In genomic region chr3:35932735-35933404, GRCm38 (mm10) we compare ENCODE assay signal across 8 mouse cellular contexts. TPM values are rescaled to one million over a fixed set of nuclear protein-coding genes. Genes with fewer than 3 reads are reported as not detected.
DNase-seq lines count a peak whose midpoint lies in the region; ATAC-seq and TF ChIP-seq lines count a peak whose summit lies in the region.

No protein-coding gene starts in this region.

- H3K79me3 ChIP-seq in C2C12 (ENCODE audit: low read depth), result peaks cover 52% of the 10 kb centered on the region

- H3K9ac ChIP-seq in heart, embryonic 14.5 days (ENCODE audit: low read length), result peak overlapping the region; percentile 97
- H3K9ac ChIP-seq in liver, embryonic 14.5 days (replicated peaks), result peak overlapping the region; percentile 99

- H3K4me3 ChIP-seq in C2C12 (ENCODE audit: insufficient read depth, poor library complexity, severe bottlenecking), result peak overlapping the region; percentile 78
- H3K4me3 ChIP-seq in bone marrow macrophage, adult 2 months (ENCODE audit: insufficient read depth, low read length), result peak overlapping the region; percentile 76
- H3K4me3 ChIP-seq in heart, embryonic 14.5 days (ENCODE audit: control insufficient read depth in 1 of 2, insufficient read depth in 1 of 2, low read depth in 1 of 2, low read length in 2 of 2), result peak overlapping the region; percentile 92 to 96
- H3K4me3 ChIP-seq in liver, embryonic 14.5 days (ENCODE audit: insufficient read depth in 1 of 2, low read depth in 2 of 2, low read length in 2 of 2), result peak overlapping the region; percentile 84 to 93

- TF ChIP-seq POLR2A in bone marrow macrophage, adult 2 months (IDR thresholded peaks at IDR 0.05; ENCODE audit: borderline replicate concordance, low read depth, low read length), result no peak

- WGBS in heart, embryonic 14.5 days, result under 1% methylated on average over 71 of the region's 73 CpGs
- under 1% methylated on average over 64 of the region's 73 CpGs for WGBS in liver, embryonic 14.5 days (ENCODE audit: insufficient replicate concordance)

- no peak for TF ChIP-seq EP300 in liver, embryonic 14.5 days (IDR thresholded peaks at IDR 0.05; ENCODE audit: low read depth)

- peaks cover 65% of the 10 kb centered on the region for H3K79me2 ChIP-seq in C2C12 (ENCODE audit: control insufficient read depth, insufficient read depth)

- H3K9me3 ChIP-seq in heart, embryonic 14.5 days (ENCODE audit: control insufficient read depth, low read length), result no peaks in the 10 kb centered on the region
- no peaks in the 10 kb centered on the region for H3K9me3 ChIP-seq in liver, embryonic 14.5 days (ENCODE audit: control insufficient read depth, low read length)

- peaks cover 11% of the 10 kb centered on the region for H3K36me3 ChIP-seq in C2C12 (ENCODE audit: control insufficient read depth, insufficient read depth)
- H3K36me3 ChIP-seq in heart, embryonic 14.5 days (ENCODE audit: control insufficient read depth, insufficient read depth, low read length), result peaks cover under 1% of the 10 kb centered on the region; the same call in 1 of the 2 replicates
- H3K36me3 ChIP-seq in liver, embryonic 14.5 days (replicated peaks; ENCODE audit: control insufficient read depth, insufficient read depth, low read depth), result no peaks in the 10 kb centered on the region; the same call in 1 of the 2 replicates
- H3K36me3 ChIP-seq in splenic B cell, adult 2 months (ENCODE audit: control insufficient read depth, insufficient read depth, low read length, poor library complexity, severe bottlenecking), result no peaks in the 10 kb centered on the region; the same call in 1 of the 2 replicates

- peak overlapping the region; percentile 97 for H3ac ChIP-seq in C2C12 (ENCODE audit: control insufficient read depth, insufficient read length, low read depth)

- H3K4me1 ChIP-seq in bone marrow macrophage, adult 2 months (ENCODE audit: control insufficient read depth, insufficient read depth, low read length), result peaks cover 13% of the 10 kb centered on the region
- H3K4me1 ChIP-seq in heart, embryonic 14.5 days (ENCODE audit: control insufficient read depth in 2 of 2, insufficient read depth in 2 of 2, low read length in 2 of 2), result peaks cover 8 to 29% of the 10 kb centered on the region in 2 experiments
- H3K4me1 ChIP-seq in liver, embryonic 14.5 days (replicated peaks; ENCODE audit: control insufficient read depth in 2 of 2, insufficient read depth in 2 of 2, low read length in 1 of 2), result peaks cover 23% of the 10 kb centered on the region in 2 experiments

- H3K27me3 ChIP-seq in C2C12 (ENCODE audit: control insufficient read depth, insufficient read depth, insufficient read length), result no peaks in the 10 kb centered on the region
- no peaks in the 10 kb centered on the region for H3K27me3 ChIP-seq in heart, embryonic 14.5 days (ENCODE audit: control insufficient read depth, insufficient read depth, low read length)
- H3K27me3 ChIP-seq in liver, embryonic 14.5 days (ENCODE audit: control insufficient read depth, insufficient read depth, low read length), result no peaks in the 10 kb centered on the region
- no peaks in the 10 kb centered on the region for H3K27me3 ChIP-seq in splenic B cell, adult 2 months (ENCODE audit: control insufficient read depth, insufficient read depth, low read length, poor library complexity, severe bottlenecking)

- peak; percentile 89 for DNase-seq in kidney, postnatal 10 days
- DNase-seq in liver, embryonic 14.5 days (ENCODE audit: low read depth in 3 of 3, low spot score in 3 of 3), result peak in 2 of 3 experiments; percentile 48 to 64
- DNase-seq in natural killer cell, adult 2 months (ENCODE audit: low spot score in 2 of 2), result peak; percentile 66 to 75
- DNase-seq in splenic B cell, adult 2 months (ENCODE audit: low read depth, low spot score), result peak; percentile 82

- peak overlapping the region; percentile 24 for H3K27ac ChIP-seq in bone marrow macrophage, adult 2 months (ENCODE audit: insufficient read depth, low read depth, low read length)
- peak overlapping the region; percentile 86 to 95 for H3K27ac ChIP-seq in heart, embryonic 14.5 days (replicated peaks in 1 of 2; ENCODE audit: control insufficient read depth in 1 of 2, insufficient read depth in 1 of 2, low read depth in 2 of 2, low read length in 2 of 2)
- peak overlapping the region; percentile 90 for H3K27ac ChIP-seq in liver, embryonic 14.5 days

- peak overlapping the region; percentile 93 for H3K4me2 ChIP-seq in heart, embryonic 14.5 days (ENCODE audit: low read length)
- H3K4me2 ChIP-seq in liver, embryonic 14.5 days (ENCODE audit: low read depth), result peak overlapping the region; percentile 97

- TF ChIP-seq CTCF in C2C12 (IDR thresholded peaks at IDR 0.05; ENCODE audit: control insufficient read depth, insufficient read depth, insufficient read length), result no peak
- no peak for TF ChIP-seq CTCF in bone marrow macrophage, adult 2 months (IDR thresholded peaks at IDR 0.05; ENCODE audit: low read depth, low read length)
- no peak for TF ChIP-seq CTCF in liver, embryonic 14.5 days (IDR thresholded peaks at IDR 0.05; ENCODE audit: low read depth)

- peak; percentile 44 for ATAC-seq in erythroid progenitor cell, adult 5-6 weeks (replicated peaks; ENCODE audit: low FRiP score, poor library complexity, severe bottlenecking)
- peak; percentile 90 for ATAC-seq in heart, embryonic 14.5 days (ENCODE audit: insufficient number of reproducible peaks, insufficient read depth, low FRiP score, low read depth)
- peak; percentile 83 for ATAC-seq in liver, embryonic 14.5 days (ENCODE audit: insufficient read depth)

TF ChIP-seq in C2C12, 6 proteins besides CTCF, POLR2A, EP300 and RAD21:
- TF ChIP-seq MAX (IDR thresholded peaks at IDR 0.05) (no peak), FOSL1 (IDR thresholded peaks at IDR 0.05; ENCODE audit: insufficient read depth, low read length, poor library complexity, severe bottlenecking) (no peak), MYOG (IDR thresholded peaks at IDR 0.05; ENCODE audit: control insufficient read depth, extremely low read depth, insufficient read length) (no peak), CEBPB (IDR thresholded peaks at IDR 0.05; ENCODE audit: low read depth) (no peak), MYOD1 (IDR thresholded peaks at IDR 0.05; ENCODE audit: control insufficient read depth, insufficient read length, low read depth) (no peak), USF1 (IDR thresholded peaks at IDR 0.05; ENCODE audit: low read depth) (no peak)
TF ChIP-seq in C2C12: peak in this region for 0.

RNA-seq across cellular contexts. Expression of gene Dcun1d1, which starts 4.4 kb away (rescaled TPM):
- polyA plus RNA-seq in C2C12 (2012; fragmentation: generic; extraction: Trizol), result 13.2 TPM
- polyA plus RNA-seq in bone marrow macrophage, adult 2 months (2012; ENCODE audit: insufficient read depth, insufficient read length, missing spikeins), result 37.9 and 49.4 TPM in 2 replicates
- total RNA-seq in erythroid progenitor cell, adult 5-6 weeks (2015; ENCODE audit: low replicate concordance), result 114 and 132 TPM in 2 replicates
- total RNA-seq in erythroid progenitor cell, adult 5-6 weeks (2017; ENCODE audit: low replicate concordance), result 152 and 181 TPM in 2 replicates
- polyA plus RNA-seq in heart, embryonic 14.5 days (2014; fragmentation: Nextera tagmentation; extraction: Ambion mirVana), result 81.2 and 86.0 TPM in 2 replicates
- 13.4 and 31.3 TPM in 2 replicates for polyA plus RNA-seq in liver, embryonic 14.5 days (2012; rRNA removed)
- 78.6 and 84.8 TPM in 2 replicates for polyA plus RNA-seq in liver, embryonic 14.5 days (2014; fragmentation: Nextera tagmentation; extraction: Ambion mirVana)

Comparison
In these comparisons a context has a peak if more than half of its experiments do, and no peak if none do; other contexts are left out.
1. Peak in every context shown above with its lines: DNase-seq, ATAC-seq, H3K4me3 ChIP-seq and H3K27ac ChIP-seq.
2. H3K27ac ChIP-seq: peak in every context shown above with its lines; median percentile 90 in heart, embryonic 14.5 days; 90 in liver, embryonic 14.5 days; 24 in bone marrow macrophage, adult 2 months.